Mouse (Mus musculus) MN1 (cell line): ENCODE measurements around the gene Kif1c.

Source experiments
- DNase-seq: peaks from one replicate; pipeline ENCODE4 v3.0.0-alpha.2; 2016; ENCODE audit warnings: low spot score

The Kif1c gene

DNA sequence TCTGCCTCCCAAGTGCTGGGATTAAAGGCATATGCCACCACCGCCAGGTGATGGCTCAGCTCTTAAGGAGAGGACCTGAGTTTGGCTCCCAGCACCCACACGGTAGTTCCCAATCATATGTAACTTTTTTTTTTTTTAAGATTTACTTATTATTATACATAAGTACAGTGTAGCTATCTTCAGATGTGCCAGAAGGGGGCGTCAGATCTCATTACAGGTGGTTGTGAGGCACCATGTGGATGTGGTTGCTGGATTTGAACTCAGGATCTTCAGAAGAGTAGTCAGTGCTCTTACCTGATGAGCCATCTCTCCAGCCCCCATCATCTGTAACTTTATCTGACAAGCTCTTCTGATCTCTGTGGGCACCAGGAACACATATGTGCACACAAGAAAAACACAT is 3.0 kb upstream of the Kif1c start:
- no peak for DNase-seq

DNA sequence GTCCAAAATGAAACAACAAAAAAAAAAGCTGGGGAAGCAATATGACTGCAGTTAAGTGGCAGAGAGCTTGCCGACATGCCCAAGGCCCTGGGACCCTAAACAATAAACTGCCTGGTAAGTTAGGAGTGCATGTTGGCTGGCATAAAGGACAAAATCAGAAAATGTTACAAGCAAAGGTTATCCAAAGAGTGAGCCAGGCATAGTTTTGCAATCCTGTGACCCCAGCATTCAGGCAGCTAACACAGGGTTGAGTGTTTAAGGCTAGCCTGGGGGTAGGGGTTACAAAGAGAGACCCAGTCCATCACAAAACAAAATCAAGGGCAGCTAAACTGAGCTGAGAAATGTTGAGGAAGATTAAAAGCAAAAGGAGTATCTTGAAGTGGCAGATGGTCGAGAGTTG is 1.3 kb upstream of the Kif1c start:
- no peak for DNase-seq

DNA sequence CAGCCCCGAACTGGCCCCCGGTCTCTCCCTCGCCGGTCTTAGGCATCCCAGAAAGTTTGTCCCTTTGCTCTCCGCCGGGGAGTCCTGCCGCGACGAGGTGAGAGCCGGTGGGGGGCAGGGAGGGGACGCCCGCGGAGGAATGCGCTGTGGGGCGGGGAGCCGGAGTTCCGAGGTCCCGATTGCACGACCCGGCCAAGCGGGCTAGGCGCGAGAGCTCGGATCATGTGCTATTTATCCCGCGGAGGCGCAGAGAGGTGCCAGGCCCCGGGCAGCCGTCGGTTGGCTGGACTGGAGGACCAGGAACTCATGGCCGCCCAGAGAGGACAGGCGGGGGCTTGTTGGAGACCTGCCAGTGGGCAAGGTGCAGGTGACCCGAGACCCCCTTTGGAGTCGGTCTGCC is 265 bp downstream of the Kif1c start:
- peak; percentile 64 for DNase-seq

DNA sequence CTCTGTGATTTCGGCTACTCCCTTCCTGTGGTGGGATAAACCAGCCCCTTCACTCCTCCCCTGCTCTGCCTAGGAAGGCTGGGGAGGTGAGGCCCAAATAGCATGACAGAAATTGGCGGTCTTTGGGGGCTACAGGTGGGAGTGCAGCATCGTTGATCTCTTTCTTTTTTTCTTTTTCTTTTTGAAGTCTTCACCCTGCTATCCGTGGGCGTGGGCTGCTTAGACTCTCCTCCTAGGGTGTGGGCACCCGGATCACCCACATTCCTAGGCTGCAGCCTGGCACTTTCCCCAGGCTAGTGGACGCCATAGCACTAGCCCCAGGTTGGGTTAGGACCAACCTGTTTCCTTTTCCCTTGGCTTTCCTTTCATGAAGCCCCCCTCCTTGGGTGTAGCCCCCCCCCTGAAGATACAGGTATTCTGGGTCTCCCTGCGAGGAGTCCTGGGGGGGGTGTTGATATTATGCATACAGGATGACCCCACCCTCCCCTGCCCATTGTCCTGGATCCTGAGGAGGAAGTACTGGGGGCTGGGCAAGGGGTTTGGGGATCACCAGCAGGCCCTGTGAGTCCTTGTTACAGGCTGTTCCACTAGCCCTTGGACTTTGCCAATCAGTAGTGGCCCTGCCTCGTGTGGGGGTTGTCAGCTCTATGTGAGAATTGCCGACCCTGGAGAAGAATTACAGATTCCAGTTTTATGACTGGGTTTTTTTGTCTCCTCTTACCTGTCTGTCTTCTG is 1.0 kb downstream of the Kif1c start:
- DNase-seq, result no peak

DNA sequence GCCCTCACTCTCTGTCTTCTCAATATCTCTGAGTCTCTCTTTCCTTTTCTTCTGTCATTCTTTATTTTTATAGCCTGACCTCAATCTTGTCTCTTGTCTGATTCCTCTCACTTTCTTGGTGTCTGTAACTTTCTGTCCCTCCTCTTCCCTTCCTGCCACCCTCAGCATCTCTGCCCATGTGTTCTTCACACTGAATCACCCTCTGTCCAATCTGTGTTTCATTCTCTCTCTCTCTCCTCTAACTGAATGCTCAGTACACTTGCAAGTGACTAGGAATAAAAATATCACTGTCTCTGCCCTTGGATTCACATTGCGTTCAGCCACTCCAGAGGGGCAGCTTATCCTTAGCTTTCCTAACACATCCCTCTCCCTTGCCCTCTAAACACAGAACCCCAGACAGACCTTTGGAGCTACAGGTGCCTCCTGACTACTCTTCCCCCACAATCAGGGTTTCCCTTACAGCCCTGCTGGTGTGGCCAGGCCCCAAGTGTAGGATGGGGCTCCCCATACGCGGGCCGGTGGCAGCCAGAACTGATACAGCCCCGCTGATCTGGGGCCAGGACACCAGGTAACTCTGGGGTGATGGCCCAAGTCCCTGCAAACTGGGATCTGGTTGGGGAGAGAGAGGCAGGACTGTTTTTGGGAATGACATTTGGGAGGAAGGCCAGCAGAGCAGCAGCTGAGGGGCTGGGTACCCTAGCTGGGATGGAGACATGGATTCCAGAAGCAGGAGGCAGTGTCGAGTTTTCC is 1.8 kb downstream of the Kif1c start:
- no peak for DNase-seq

DNA sequence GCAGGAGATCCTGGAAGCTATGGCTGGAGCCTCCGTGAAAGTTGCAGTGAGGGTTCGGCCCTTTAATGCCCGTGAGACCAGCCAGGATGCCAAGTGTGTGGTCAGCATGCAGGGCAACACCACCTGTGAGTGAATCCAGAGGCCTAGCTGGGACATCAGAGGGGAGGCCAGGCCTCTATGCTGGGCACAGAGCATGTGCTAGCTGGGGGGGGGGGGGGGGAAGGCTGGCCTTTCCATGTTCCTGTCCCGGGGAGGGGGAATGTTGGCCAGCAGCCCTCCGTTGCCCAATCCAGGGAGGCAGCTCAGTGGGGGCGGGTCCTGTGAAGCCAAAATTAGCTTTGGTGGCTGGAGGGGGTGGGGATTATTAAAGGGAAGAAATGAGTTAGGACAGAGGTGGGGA is 2.4 kb downstream of the Kif1c start:
- peak; percentile 46 for DNase-seq

DNA sequence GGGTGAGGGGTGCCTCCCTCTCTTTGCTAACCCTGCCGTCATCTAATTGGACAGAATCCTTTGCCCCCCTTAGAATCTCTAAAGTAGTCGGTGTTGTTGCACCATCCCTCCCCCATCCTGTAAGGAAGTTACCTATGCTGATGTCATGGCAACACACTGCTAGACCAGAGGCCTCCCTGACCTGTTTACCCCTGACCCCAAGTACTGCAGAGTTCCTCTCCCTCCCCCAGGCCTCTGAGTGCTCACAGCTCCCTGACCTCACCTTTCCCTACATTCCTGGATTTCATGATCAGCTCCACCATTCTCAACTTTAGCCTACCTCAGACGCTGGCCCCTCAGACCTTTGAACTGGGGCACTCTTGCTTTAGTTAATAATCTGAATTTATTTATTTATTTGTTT is 5.8 kb downstream of the Kif1c start:
- no peak for DNase-seq

DNA sequence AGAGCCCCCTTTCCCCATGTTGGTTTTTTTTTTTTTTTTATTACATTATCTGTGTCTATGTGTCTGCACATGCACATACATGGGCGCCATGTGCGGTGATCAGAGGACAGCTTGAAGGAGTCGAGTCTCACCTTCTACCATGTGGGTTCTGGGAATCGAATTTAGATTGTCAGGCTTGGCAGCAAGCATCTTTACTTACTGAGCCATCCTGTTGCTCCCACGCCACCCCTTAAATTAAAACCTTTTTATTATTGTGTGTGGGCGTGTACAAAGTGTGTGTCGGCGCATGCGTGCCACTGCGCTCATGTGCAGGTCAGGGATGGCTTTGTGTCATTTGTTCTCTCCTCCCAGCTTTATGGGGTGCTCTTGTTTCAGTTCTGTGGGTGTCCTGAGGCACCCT is 10.7 kb downstream of the Kif1c start:
- DNase-seq, result no peak

DNA sequence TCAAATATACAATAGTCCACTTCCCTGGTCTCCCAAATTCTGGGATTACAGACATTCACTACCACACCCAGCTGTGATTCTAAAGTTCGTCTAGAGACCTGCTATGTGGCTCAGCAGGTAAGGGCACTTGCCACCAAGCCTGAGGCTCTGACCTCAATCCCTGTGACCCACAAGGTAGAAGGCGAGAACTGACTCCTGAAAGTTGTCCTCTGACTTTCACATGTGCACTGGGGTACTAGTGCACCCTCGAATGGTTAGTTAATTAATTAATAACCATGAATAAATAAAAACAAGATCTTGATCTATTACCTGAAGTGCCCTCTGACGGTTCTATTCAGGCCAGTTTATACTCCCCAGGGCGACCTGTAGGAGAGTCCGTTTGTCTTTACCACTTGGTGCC is 12.9 kb downstream of the Kif1c start:
- DNase-seq, result no peak

DNA sequence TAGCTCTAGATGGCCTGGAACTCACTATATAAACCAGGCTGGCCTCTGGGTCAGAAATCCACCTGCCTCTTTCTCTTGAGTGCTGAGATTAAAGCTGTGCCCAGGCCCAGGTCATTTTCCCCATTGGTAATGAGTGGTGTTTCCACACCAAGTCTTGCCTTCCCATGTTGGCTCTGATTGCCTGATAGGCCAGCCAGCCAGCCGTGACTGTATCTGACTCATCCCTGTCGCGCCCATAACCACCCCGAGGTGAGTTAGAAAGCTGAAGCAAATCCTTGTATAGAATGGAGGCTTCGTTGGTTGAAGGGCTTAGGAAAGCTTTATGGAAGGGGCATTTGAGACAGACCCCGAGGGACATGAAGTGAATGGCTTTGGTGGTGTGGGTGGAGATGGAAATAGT is 15.5 kb downstream of the Kif1c start:
- DNase-seq, result peak; percentile 29

DNA sequence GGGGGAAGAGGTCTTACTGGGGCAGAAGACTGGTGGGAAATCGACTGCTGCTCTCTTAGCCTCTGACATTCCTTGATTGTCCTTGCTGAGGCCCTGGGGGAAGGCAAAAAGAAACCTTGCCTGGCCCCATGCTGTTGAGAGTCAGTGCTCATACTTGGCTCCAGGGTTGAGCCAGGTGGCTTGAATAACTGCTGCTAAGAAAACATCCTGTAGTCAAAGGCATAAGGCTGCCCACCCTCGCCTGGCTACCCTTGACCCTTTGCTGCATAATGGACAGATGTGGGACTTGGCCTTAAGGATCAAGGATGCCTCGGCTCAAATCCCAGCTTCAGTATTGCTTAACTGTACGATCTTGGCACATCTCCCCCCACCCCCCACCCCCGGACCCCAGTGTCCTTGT is 18.1 kb downstream of the Kif1c start:
- DNase-seq, result no peak

DNA sequence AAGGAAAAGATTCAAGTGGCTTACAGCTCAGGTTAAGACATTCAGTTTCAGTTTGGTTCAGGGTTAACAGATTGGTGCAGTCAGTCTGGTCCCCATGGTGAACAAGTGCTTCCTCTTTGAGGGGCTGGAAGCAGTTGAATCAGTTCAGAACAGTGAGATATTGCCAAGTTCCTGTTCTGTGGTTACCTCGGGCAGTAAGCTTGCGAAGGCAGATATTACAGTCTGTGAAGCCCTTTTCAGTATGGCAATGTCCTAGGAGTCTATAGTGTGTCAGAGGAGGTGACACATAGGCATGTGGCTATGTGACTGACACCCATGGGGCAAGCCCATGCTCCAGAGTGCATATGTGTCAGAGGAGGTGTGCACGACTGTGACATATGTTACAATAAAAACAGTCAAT is 20.2 kb downstream of the Kif1c start:
- no peak for DNase-seq

DNA sequence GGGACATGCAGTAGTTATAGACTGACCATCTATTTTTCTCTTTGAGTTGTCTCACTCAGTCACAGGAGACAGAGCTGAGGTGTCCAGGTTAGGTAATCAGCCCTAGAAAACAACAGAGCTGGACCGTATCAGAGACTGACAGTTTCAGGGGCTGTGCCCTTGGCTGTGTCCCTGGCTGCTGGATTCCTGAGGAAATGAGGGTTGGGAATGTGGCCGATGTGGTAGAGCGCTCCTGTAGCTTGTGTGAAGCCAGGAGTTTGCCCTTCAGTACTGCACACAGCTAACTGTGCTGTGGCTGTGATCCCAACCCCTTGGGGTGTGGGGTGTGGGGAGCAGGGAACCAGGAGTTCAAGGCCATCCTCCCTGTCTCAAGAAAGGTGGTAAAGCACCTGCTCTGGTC is 20.7 kb downstream of the Kif1c start:
- no peak for DNase-seq

DNA sequence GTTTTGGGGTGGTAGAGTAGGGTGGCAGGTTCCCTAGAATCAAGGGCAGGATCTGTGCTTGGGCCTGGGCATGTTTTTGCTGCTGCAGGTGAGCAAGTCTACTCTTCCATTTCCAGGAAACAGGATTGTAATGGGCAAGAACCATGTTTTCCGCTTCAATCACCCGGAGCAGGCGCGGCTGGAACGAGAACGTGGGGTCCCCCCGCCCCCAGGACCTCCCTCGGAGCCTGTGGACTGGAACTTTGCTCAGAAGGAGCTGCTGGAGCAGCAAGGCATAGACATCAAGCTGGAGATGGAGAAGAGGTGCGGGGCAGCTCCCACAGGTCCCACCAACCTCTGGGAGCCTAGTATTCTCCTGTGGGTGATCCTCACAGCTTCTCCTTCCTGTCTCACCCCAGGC is 24.4 kb downstream of the Kif1c start:
- DNase-seq, result no peak

DNA sequence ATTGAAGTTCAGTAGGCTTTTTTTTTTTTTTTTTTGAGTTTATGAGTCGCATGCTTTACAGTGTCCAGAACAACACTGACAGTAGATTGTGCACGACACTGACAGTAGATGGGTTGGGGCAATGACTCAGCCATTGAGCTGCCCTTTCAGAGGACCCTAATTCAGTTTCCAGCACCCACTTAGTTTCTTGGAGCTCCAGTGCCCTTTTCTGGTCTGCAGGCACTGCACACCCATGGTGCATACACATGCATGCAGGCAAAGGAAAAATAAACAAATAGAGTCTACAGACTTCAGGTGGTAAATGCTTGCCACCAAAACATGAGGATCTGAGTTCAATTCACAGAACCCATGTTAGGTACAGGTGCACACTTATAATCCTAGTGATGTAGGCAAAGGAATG is 26.2 kb downstream of the Kif1c start:
- no peak for DNase-seq

DNA sequence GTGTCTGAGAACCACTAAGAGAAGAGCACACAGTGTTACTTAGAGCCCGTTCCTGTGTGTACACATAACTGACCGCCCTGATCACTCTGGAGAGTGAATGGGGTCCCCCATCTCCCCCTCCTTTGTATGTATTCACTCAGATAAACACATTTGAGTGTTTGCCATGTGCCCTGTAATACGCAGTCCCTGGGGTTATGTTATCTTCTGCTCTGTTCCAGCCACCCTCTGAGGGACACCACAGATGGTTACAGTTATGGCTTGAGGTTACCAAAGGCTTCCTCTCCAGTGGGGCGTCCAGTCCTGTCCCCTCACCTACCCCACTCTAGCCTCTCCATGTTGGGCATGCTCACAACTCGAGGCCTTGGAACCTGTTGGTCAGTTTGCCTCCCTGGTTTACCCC is 27.0 kb downstream of the Kif1c start:
- no peak for DNase-seq

DNA sequence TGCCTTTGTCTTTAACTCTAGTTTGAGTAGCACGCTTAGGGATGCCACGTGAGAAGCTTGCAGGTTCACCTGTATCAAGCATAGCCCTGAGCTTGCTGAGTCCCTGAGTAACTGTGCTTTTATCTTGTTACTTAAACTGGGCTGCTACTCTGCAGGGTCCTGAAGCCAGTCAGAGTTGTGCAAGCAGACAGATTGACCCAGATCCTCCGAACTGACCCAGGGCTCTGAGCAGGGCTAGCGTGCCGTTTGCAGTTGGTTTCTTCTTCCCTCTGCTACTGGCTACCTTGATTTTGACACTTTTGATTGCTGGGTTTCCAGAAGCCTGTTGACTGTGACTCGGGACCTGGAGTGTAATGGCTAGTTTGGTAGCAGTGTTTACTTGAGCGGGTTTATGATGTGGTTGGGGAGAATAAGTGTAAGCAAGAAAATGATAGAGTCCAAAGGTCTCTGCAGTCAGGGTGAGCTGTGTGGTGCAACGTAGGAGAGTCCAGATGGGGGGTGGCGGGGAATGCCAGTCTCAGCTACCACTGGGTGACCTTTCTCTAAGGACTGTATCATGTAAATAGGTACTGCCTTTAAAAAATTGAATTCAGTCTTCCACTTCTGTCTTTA is 30.2 kb downstream of the Kif1c start:
- no peak for DNase-seq

DNA sequence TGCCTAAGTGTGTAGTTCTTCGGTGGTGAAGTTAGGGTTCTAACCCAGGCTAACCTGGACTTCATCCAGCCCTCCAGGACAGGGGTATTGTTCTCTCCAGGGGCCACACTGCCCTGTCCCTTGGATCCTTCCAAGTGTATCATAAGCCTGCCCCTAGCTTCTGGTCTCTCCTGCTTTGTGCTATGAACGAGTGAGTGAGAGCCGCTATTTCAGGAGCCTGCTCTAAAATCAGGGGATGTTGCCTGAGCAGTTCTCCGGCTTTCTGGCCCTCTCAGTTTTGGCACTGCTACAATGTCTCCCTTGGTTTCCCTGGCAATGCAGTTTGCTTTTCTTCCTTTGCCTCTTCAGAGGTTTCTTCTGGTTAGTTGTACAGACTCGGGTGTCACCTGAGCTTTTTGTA is 30.8 kb downstream of the Kif1c start:
- DNase-seq, result no peak

DNA sequence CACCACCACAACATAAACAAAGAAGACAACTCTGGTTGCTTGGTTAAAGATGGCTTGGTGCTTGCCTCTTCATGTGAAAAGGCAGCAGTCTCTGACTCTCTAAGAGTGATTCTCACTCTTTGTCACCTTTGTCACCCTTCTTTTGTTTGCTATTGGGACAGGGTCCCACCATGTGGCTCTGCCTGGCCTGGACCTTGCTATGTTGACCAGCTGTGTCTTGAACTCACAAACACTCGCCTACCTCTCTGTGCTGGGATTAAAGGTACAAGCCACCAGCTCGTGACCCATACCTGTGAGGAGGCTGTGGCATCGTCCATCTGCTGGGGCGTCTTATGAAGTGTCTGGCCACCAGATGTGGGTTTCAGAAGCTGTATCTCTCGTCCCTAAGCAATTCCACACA is 32.9 kb downstream of the Kif1c start:
- DNase-seq, result no peak

DNA sequence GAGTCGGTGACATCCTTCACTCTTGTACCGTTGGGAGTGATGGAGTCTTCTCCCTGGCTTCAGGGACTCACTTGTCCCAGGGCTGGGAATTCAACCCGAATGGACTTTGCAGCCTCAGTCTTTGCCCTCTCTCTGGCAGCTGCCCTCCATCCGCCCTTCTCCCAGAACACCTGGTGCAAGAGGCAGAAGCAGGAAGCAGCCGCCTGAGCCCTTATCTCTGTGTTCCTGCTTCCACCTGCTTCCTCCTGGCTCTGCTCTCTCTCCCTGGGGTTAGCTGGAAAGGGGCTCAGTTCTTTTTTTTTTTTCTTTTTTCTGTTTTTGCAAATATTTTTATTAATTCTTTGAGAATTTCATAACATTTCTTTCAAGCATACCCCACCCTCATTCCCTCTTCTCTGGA is 37.4 kb downstream of the Kif1c start:
- no peak for DNase-seq

DNA sequence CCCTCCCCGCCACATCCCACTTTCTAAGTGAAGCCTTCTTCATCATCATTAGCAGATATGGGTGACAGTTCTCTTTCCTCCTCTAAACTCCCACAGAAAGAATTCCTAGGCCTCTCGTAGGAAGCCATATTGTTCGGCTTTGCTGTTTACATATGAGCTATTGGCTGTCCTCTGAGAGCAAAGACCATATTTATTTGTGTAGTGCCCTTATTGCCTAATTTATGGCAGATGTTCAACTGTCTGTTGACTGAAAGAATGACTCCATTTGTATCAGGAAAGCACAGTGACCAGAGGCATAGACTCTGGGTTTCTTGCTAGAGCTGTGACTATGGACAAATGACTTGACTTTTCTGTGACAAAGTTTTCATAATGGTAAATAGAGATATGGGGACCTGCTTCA is 41.3 kb downstream of the Kif1c start:
- no peak for DNase-seq

DNA sequence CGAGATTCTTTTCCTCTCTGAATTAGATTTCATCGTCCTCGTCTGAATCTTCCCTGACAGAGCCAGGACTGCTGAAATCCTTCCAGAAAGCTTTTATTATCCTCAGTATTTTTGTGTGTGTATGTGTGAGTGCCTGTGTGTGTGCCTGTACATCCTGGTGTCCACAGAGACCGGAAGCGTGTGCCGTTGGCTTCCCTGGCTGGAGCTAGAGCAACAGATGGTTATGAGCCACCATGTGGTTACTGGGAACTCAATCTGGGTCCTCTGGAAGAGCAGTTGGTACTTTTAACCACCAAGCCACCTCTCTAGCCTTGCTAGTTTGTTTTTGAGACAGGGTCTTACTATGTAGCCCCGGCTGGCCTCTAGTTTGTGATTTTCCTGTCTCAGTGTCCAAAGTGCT is 41.8 kb downstream of the Kif1c start:
- no peak for DNase-seq
